Mouse (Mus musculus): ENCODE results near the gene Homer1. TPM values are rescaled to one million over a fixed set of nuclear protein-coding genes. Genes with fewer than 3 reads are reported as not detected.

Homer1 gene
- total and polyA plus RNA-seq, 3 experiments = 14.6 to 32.2 (median 16.2) TPM

DNA sequence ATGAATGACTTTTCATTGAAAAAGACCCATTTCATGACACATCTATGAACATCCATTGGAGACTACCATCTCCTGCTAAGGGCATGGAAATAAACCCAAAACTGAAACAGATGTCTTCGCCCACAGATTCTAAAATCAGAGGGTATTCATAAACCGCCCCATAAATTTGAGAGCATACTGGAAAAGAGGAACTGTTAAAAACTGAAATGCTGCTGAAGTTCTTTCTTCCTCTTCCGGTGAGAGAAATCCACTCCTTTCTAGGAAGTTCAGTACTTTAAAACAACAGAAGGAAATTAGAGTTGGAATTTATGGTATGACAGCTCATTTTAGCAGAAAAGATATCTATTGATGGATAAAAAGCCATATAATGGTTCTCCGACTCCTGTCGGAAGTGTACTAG lies 1.1 kb downstream of the Homer1 start:
- H3K9me3 ChIP-seq (replicated peaks; ENCODE audit: low read length) = no peaks in the 10 kb centered on the region
- H3K4me2 ChIP-seq (ENCODE audit: insufficient read depth, low read depth, poor library complexity, severe bottlenecking) = peak overlapping the region; percentile 32; the same call in 1 of the 2 replicates
- no peak for DNase-seq (ENCODE audit: extremely low read depth)
- peaks cover 11% of the 10 kb centered on the region for H3K79me2 ChIP-seq (replicated peaks; ENCODE audit: control insufficient read depth, extremely low read depth, insufficient read depth, poor library complexity, severe bottlenecking)
- peak overlapping the region; percentile 64; the same call in 1 of the 2 replicates for H3K9ac ChIP-seq (ENCODE audit: insufficient read depth, low read depth)
- H3K4me1 ChIP-seq (ENCODE audit: control insufficient read depth in 1 of 2, insufficient read depth in 2 of 2) = peaks cover 5 to 22% of the 10 kb centered on the region in 2 experiments
- in situ Hi-C loops (cut with MboI; ENCODE audit: low pct_ligation_motif_present, low pct_unique_long_range_greater_than_20kb, low sequenced_read_pairs) (no loop called here), dilution Hi-C loops (cut with MboI; ENCODE audit: extremely low pct_ligation_motif_present, extremely low pct_unique_long_range_greater_than_20kb, low sequenced_read_pairs) (no loop called here)
- H3K4me3 ChIP-seq (replicated peaks in 1 of 3; ENCODE audit: low read depth in 2 of 3, low read length in 2 of 3, poor library complexity in 1 of 3) = peak overlapping the region in 1 of 3 experiments; percentile 1
- no peaks in the 10 kb centered on the region for H3K27me3 ChIP-seq (replicated peaks)
- 0 out of 2 replicates have a peak, but pooled peaks have one; percentile 13 for TF ChIP-seq ETS1 (conservative IDR thresholded peaks at IDR 0.05; ENCODE audit: low read depth, low read length)
- no peak for TF ChIP-seq JUN (IDR thresholded peaks at IDR 0.05; ENCODE audit: insufficient read depth, low read depth, low read length)
- TF ChIP-seq ZKSCAN1 (IDR thresholded peaks at IDR 0.05; ENCODE audit: borderline replicate concordance, low read depth, low read length) = no peak
- TF ChIP-seq EP300 (IDR thresholded peaks at IDR 0.05; ENCODE audit: low read length) = peak; percentile 59
- no peak for TF ChIP-seq CHD1 (IDR thresholded peaks at IDR 0.05; ENCODE audit: low read depth, low read length)
- TF ChIP-seq KAT2A (IDR thresholded peaks at IDR 0.05; ENCODE audit: insufficient replicate concordance, low read length) = 0 out of 2 replicates have a peak, but pooled peaks have one; percentile 40
- TF ChIP-seq ELF1 (IDR thresholded peaks at IDR 0.05; ENCODE audit: low read depth, low read length) = peak; percentile 52
- TF ChIP-seq USF1 (IDR thresholded peaks at IDR 0.05; ENCODE audit: low read depth, low read length) = no peak
- H3K36me3 ChIP-seq (replicated peaks in 1 of 2; ENCODE audit: control insufficient read depth in 1 of 2, insufficient read depth in 1 of 2, low read length in 1 of 2) = peaks cover 0 to 15% of the 10 kb centered on the region in 2 experiments
- H3K27ac ChIP-seq (ENCODE audit: insufficient read depth, low read depth) = no peak overlapping the region

GRCm38 (mm10) chr13:93301060-93301459 lies 1.6 kb downstream of the Homer1 start:
- Histone ChIP-seq H3K4me1 (ENCODE audit: control insufficient read depth in 1 of 2, insufficient read depth in 2 of 2) (peaks cover 7 to 26% of the 10 kb centered on the region in 2 experiments), H3K79me2 (replicated peaks; ENCODE audit: control insufficient read depth, extremely low read depth, insufficient read depth, poor library complexity, severe bottlenecking) (peaks cover 14% of the 10 kb centered on the region), H3K4me2 (ENCODE audit: insufficient read depth, low read depth, poor library complexity, severe bottlenecking) (peak overlapping the region; percentile 68; the same call in 1 of the 2 replicates), H3K27me3 (replicated peaks) (no peaks in the 10 kb centered on the region), H3K36me3 (replicated peaks in 1 of 2; ENCODE audit: control insufficient read depth in 1 of 2, insufficient read depth in 1 of 2, low read length in 1 of 2) (peaks cover 0 to 12% of the 10 kb centered on the region in 2 experiments), H3K4me3 (replicated peaks in 1 of 3; ENCODE audit: low read depth in 2 of 3, low read length in 2 of 3, poor library complexity in 1 of 3) (peak overlapping the region in 1 of 3 experiments; percentile 1), H3K9ac (ENCODE audit: insufficient read depth, low read depth) (peak overlapping the region; percentile 64), H3K27ac (ENCODE audit: insufficient read depth, low read depth) (no peak overlapping the region), H3K9me3 (replicated peaks; ENCODE audit: low read length) (no peaks in the 10 kb centered on the region)
- DNase-seq (ENCODE audit: extremely low read depth) = no peak
- TF ChIP-seq TCF12 (IDR thresholded peaks at IDR 0.05; ENCODE audit: low read depth, low read length) (no peak), MEF2A (IDR thresholded peaks at IDR 0.05; ENCODE audit: borderline replicate concordance, low read depth, low read length) (no peak), PAX5 (IDR thresholded peaks at IDR 0.05; ENCODE audit: low read length) (no peak), GABPA (IDR thresholded peaks at IDR 0.05; ENCODE audit: insufficient replicate concordance, low read depth, low read length) (no peak), E2F4 (IDR thresholded peaks at IDR 0.05; ENCODE audit: insufficient replicate concordance, low read depth, low read length) (no peak), ZC3H11A (IDR thresholded peaks at IDR 0.05; ENCODE audit: low read depth, low read length) (no peak), CHD1 (IDR thresholded peaks at IDR 0.05; ENCODE audit: low read depth, low read length) (no peak), MAZ (IDR thresholded peaks at IDR 0.05; ENCODE audit: low read depth, low read length) (no peak), UBTF (IDR thresholded peaks at IDR 0.05; ENCODE audit: low read depth, low read length) (no peak), POLR2A (IDR thresholded peaks at IDR 0.05; ENCODE audit: low read depth, low read length) (no peak), USF1 (IDR thresholded peaks at IDR 0.05; ENCODE audit: low read depth, low read length) (no peak), NRF1 (IDR thresholded peaks at IDR 0.05; ENCODE audit: low read depth, low read length) (no peak), MAFK (IDR thresholded peaks at IDR 0.05; ENCODE audit: insufficient replicate concordance, low read length) (no peak), USF2 (conservative IDR thresholded peaks at IDR 0.05; ENCODE audit: low read depth, low read length) (no peak), POLR2AphosphoS2 (IDR thresholded peaks at IDR 0.05; ENCODE audit: low read depth, low read length) (no peak), RAD21 (IDR thresholded peaks at IDR 0.05; ENCODE audit: low read depth, low read length) (no peak), CHD2 (IDR thresholded peaks at IDR 0.05; ENCODE audit: low read length) (no peak), EP300 (IDR thresholded peaks at IDR 0.05; ENCODE audit: low read length) (no peak), BHLHE40 (IDR thresholded peaks at IDR 0.05; ENCODE audit: low read depth, low read length) (no peak), NELFE (IDR thresholded peaks at IDR 0.05; ENCODE audit: low read depth, low read length) (no peak)
- in situ Hi-C loops (cut with MboI; ENCODE audit: low pct_ligation_motif_present, low pct_unique_long_range_greater_than_20kb, low sequenced_read_pairs) = no loop called here
- dilution Hi-C loops (cut with MboI; ENCODE audit: extremely low pct_ligation_motif_present, extremely low pct_unique_long_range_greater_than_20kb, low sequenced_read_pairs) = no loop called here

Measured in CH12.LX (cell line).